Comparison of ENCODE assay signal across 15 mouse cellular contexts in genomic region chr2:61532326-61532725, GRCm38 (mm10). TPM values are rescaled to one million over a fixed set of nuclear protein-coding genes. Genes with fewer than 3 reads are reported as not detected.
A peak's percentile ranks its signal among the peaks of the same experiment; 100 is the strongest.
DNase-seq lines count a peak whose midpoint lies in the region; ATAC-seq lines count a peak whose summit lies in the region.
"Had no signal": no experiment of that assay in that cellular context is flagged by ENCODE, and none has a peak within 500 bp of the region (broad histone marks: within the 10 kb centered on the region; RNA-seq: fewer than 3 reads in every experiment).

No protein-coding gene starts in this region.

- no peak overlapping the region for H3K4me2 ChIP-seq in hindbrain, embryonic 14.5 days (replicated peaks)
- H3K4me2 ChIP-seq: embryonic facial prominence, embryonic 12.5 days; heart, embryonic 12.5 days; hindbrain, embryonic 15.5 days; midbrain, embryonic 15.5 days had no signal

- peak; percentile 71 for ATAC-seq in megakaryocyte progenitor cell, adult 5-6 weeks (replicated peaks; ENCODE audit: poor library complexity)
- no peak for ATAC-seq in hindbrain, embryonic 14.5 days (ENCODE audit: low FRiP score)
- ATAC-seq: intestine, postnatal 0 days had no signal

- no peaks in the 10 kb centered on the region for H3K27me3 ChIP-seq in hindbrain, embryonic 14.5 days (ENCODE audit: control insufficient read depth, insufficient read depth, low read length)
- H3K27me3 ChIP-seq: embryonic facial prominence, embryonic 12.5 days; heart, embryonic 12.5 days; hindbrain, embryonic 15.5 days; midbrain, embryonic 15.5 days had no signal

- H3K36me3 ChIP-seq in hindbrain, embryonic 14.5 days (replicated peaks; ENCODE audit: control insufficient read depth, insufficient read depth), result no peaks in the 10 kb centered on the region
- H3K36me3 ChIP-seq: embryonic facial prominence, embryonic 12.5 days; heart, embryonic 12.5 days; hindbrain, embryonic 15.5 days; midbrain, embryonic 15.5 days had no signal

- no peak overlapping the region for H3K27ac ChIP-seq in hindbrain, embryonic 14.5 days
- H3K27ac ChIP-seq: embryonic facial prominence, embryonic 12.5 days; hindbrain, embryonic 15.5 days; midbrain, embryonic 15.5 days; stomach, postnatal 0 days had no signal

- no peak overlapping the region for H3K9ac ChIP-seq in hindbrain, embryonic 14.5 days
- H3K9ac ChIP-seq: embryonic facial prominence, embryonic 12.5 days; heart, embryonic 12.5 days; hindbrain, embryonic 15.5 days; midbrain, embryonic 15.5 days had no signal

- 85% methylated on average over 3 of the region's 3 CpGs for WGBS in hindbrain, embryonic 14.5 days

- no peak overlapping the region for H3K4me3 ChIP-seq in hindbrain, embryonic 14.5 days (replicated peaks; ENCODE audit: low read length)
- H3K4me3 ChIP-seq: embryonic facial prominence, embryonic 12.5 days; heart, embryonic 12.5 days; hindbrain, embryonic 15.5 days; megakaryocyte, embryonic 14.5 days; midbrain, embryonic 15.5 days had no signal

- intact Hi-C loops in heart, postnatal 14 days (cut with DNase I), result no loop called here
- intact Hi-C loops in left cerebral cortex, postnatal 36 days (cut with DNase I), result no loop called here

- no peaks in the 10 kb centered on the region for H3K4me1 ChIP-seq in hindbrain, embryonic 14.5 days (replicated peaks; ENCODE audit: control insufficient read depth, insufficient read depth, low read length)
- H3K4me1 ChIP-seq: embryonic facial prominence, embryonic 12.5 days; heart, embryonic 12.5 days; hindbrain, embryonic 15.5 days; megakaryocyte, embryonic 14.5 days; midbrain, embryonic 15.5 days had no signal

- H3K9me3 ChIP-seq in hindbrain, embryonic 14.5 days (ENCODE audit: control insufficient read depth, low read length), result no peaks in the 10 kb centered on the region
- H3K9me3 ChIP-seq: embryonic facial prominence, embryonic 12.5 days; heart, embryonic 12.5 days; hindbrain, embryonic 15.5 days; megakaryocyte, embryonic 14.5 days; midbrain, embryonic 15.5 days had no signal

- DNase-seq in heart, adult 11 months, result peak; percentile 24
- DNase-seq in heart, postnatal 14 days, result no peak
- DNase-seq in 416B (ENCODE audit: low read depth) (peak; percentile 22), adipocyte (ENCODE audit: low spot score) (peak; percentile 81)
- DNase-seq in left cerebral cortex, postnatal 36 days (ENCODE audit: low spot score in 2 of 2), result no peak
- no peak for DNase-seq in hindbrain, embryonic 14.5 days (ENCODE audit: low spot score)
- DNase-seq: cerebellum, adult 9-11 months had no signal

RNA-seq across cellular contexts. Expression of gene Tank, which starts 46.1 kb away (rescaled TPM):
- 10 to 100 TPM; 17.7 to 19.0 TPM for total RNA-seq in heart, postnatal 14 days (2021)
- total RNA-seq in megakaryocyte progenitor cell, adult 5-6 weeks (2015), result 132 and 135 TPM in 2 replicates
- total RNA-seq in megakaryocyte progenitor cell, adult 5-6 weeks (2017), result 84.7 and 93.1 TPM in 2 replicates
- total RNA-seq in left cerebral cortex, postnatal 36 days (2021), result 10 to 100 TPM; 30.6 to 37.7 TPM
- polyA plus RNA-seq in hindbrain, embryonic 14.5 days (2014; fragmentation: Nextera tagmentation; extraction: Ambion mirVana), result 28.4 and 31.4 TPM in 2 replicates

Comparison
In these comparisons a context has a peak if more than half of its experiments do, and no peak if none do; other contexts are left out.
1. DNase-seq: peak in heart, adult 11 months (single experiment), 416B (single experiment) and adipocyte (single experiment); none in heart, postnatal 14 days (0 of 2), left cerebral cortex, postnatal 36 days (0 of 2) and hindbrain, embryonic 14.5 days (single experiment).